Mouse (Mus musculus) right cerebral cortex, postnatal 36 days (tissue): ENCODE results near the gene Gm42372.

Source experiments
- DNase-seq, 2 experiments: peaks; one replicate each; pipeline ENCODE4 v3.0.0; 2022; ENCODE audit warnings: low spot score in 2 of 2, mixed read lengths in 1 of 2

The Gm42372 gene

DNA sequence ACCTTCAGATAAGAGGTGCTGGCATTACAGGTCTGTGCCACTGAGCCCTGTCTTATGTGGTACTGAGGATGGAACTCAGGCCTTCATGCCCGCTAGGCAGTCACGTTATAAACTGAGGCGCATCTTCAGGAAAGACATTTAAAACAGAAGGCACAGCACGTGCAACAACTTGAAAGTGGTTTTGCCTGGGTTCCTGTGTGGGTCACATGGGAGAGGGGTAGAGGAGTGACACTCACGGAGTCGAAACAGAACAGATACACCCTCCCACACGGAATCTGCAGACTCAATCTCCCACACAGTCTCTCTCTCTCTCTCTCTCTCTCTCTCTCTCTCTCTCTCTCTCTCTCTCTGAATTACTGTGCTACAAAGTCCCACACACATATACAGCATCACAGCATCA is 47.4 kb downstream of the Gm42372 start:
- DNase-seq = no peak
